10 mouse cellular contexts compared by ENCODE assay signal in the genomic region with DNA sequence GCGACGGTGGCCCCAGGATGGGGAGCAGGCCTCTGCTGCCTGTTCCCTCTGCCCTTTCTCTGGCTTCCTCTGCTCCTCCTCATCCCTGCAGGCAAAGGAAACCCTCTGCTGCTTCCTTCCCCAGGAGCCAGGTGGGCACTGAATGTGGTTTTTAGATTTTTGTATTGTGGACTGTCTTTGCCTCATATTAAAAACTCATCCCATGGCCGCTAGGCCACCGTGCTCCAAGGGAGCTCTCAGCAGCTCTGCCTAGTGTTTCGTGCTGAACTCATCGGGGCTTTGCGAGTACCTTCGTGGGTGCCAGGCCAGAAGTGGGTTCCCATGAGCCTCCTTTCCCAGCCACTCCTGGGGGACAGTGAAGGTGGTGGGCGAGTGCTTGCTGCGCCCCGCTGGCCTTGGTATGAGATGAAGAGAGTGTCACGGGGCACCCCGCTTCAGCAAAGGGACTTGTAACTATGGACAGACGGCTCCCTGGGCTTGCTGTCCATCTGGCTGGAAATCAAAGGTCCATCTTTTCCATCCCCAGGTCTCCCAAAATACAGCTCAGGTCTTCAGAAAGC. TPM values are rescaled to one million over a fixed set of nuclear protein-coding genes. Genes with fewer than 3 reads are reported as not detected.
A peak's percentile ranks its signal among the peaks of the same experiment; 100 is the strongest.
DNase-seq lines count a peak whose midpoint lies in the region; ATAC-seq lines count a peak whose summit lies in the region.
"Had no signal": no experiment of that assay in that cellular context is flagged by ENCODE, and none has a peak within 500 bp of the region (broad histone marks: within the 10 kb centered on the region; RNA-seq: fewer than 3 reads in every experiment).

No protein-coding gene starts in this region.

- H3K4me2 ChIP-seq in hindbrain, embryonic 11.5 days (replicated peaks; ENCODE audit: low read depth, low read length) = no peak overlapping the region
- H3K4me2 ChIP-seq in embryonic facial prominence, embryonic 12.5 days (replicated peaks) = no peak overlapping the region
- H3K4me2 ChIP-seq in limb, embryonic 15.5 days = no peak overlapping the region

- ATAC-seq in hindbrain, embryonic 11.5 days (ENCODE audit: low FRiP score) = no peak
- no peak for ATAC-seq in embryonic facial prominence, embryonic 12.5 days (ENCODE audit: insufficient number of reproducible peaks, insufficient read depth, low FRiP score, low TSS enrichment)
- no peak for ATAC-seq in limb, embryonic 15.5 days (ENCODE audit: insufficient number of reproducible peaks, low FRiP score, low TSS enrichment, low read depth)
- ATAC-seq: intestine, embryonic 16.5 days had no signal

- H3K27me3 ChIP-seq in hindbrain, embryonic 10.5 days (ENCODE audit: insufficient read depth, poor library complexity, severe bottlenecking) = no peaks in the 10 kb centered on the region
- H3K27me3 ChIP-seq in hindbrain, embryonic 11.5 days (ENCODE audit: control insufficient read depth, insufficient read depth, low read length) = no peaks in the 10 kb centered on the region
- no peaks in the 10 kb centered on the region for H3K27me3 ChIP-seq in embryonic facial prominence, embryonic 12.5 days
- no peaks in the 10 kb centered on the region for H3K27me3 ChIP-seq in limb, embryonic 15.5 days

- H3K27ac ChIP-seq in hindbrain, embryonic 10.5 days = peak overlapping the region; percentile 94
- no peak overlapping the region; the same call in 1 of the 2 replicates for H3K27ac ChIP-seq in hindbrain, embryonic 11.5 days (ENCODE audit: low read depth, low read length)
- peak overlapping the region; percentile 96 for H3K27ac ChIP-seq in embryonic facial prominence, embryonic 12.5 days
- H3K27ac ChIP-seq in limb, embryonic 15.5 days = peak overlapping the region; percentile 95

- WGBS in hindbrain, embryonic 10.5 days = 92% methylated on average over 14 of the region's 14 CpGs
- 84% methylated on average over 14 of the region's 14 CpGs for WGBS in hindbrain, embryonic 11.5 days
- 86% methylated on average over 14 of the region's 14 CpGs for WGBS in embryonic facial prominence, embryonic 12.5 days
- 83% methylated on average over 14 of the region's 14 CpGs for WGBS in limb, embryonic 15.5 days

- peaks cover 89% of the 10 kb centered on the region for H3K36me3 ChIP-seq in hindbrain, embryonic 10.5 days
- peaks cover 24% of the 10 kb centered on the region for H3K36me3 ChIP-seq in hindbrain, embryonic 11.5 days (ENCODE audit: control insufficient read depth, insufficient read depth, low read length)
- H3K36me3 ChIP-seq in embryonic facial prominence, embryonic 12.5 days = peaks cover 61% of the 10 kb centered on the region
- H3K36me3 ChIP-seq in limb, embryonic 15.5 days = peaks cover 58% of the 10 kb centered on the region

- peaks cover 6% of the 10 kb centered on the region; the same call in 1 of the 2 replicates for H3K9me3 ChIP-seq in hindbrain, embryonic 10.5 days
- H3K9me3 ChIP-seq in hindbrain, embryonic 11.5 days (ENCODE audit: control insufficient read depth, low read length) = no peaks in the 10 kb centered on the region
- no peaks in the 10 kb centered on the region for H3K9me3 ChIP-seq in embryonic facial prominence, embryonic 12.5 days
- H3K9me3 ChIP-seq in limb, embryonic 15.5 days = no peaks in the 10 kb centered on the region

- no peak overlapping the region for H3K4me3 ChIP-seq in hindbrain, embryonic 10.5 days
- H3K4me3 ChIP-seq in hindbrain, embryonic 11.5 days (ENCODE audit: low read depth, low read length) = no peak overlapping the region
- no peak overlapping the region for H3K4me3 ChIP-seq in embryonic facial prominence, embryonic 12.5 days
- no peak overlapping the region for H3K4me3 ChIP-seq in limb, embryonic 15.5 days

- no peak for DNase-seq in hindbrain, embryonic 10.5 days (ENCODE audit: low spot score)
- no peak for DNase-seq in hindbrain, embryonic 11.5 days (ENCODE audit: low spot score)
- peak; percentile 51 for DNase-seq in cerebellum, adult 8-10 months
- no peak for DNase-seq in layer of hippocampus, adult 18-20 months (ENCODE audit: low spot score in 2 of 2)
- no peak for DNase-seq in thymus, postnatal 14 days
- DNase-seq: heart, adult 11 months; thymus, adult 2 months had no signal

- peaks cover 53% of the 10 kb centered on the region for H3K4me1 ChIP-seq in hindbrain, embryonic 10.5 days (replicated peaks)
- peaks cover 20% of the 10 kb centered on the region for H3K4me1 ChIP-seq in hindbrain, embryonic 11.5 days (replicated peaks; ENCODE audit: control insufficient read depth, insufficient read depth, low read length)
- H3K4me1 ChIP-seq in embryonic facial prominence, embryonic 12.5 days = peaks cover 30% of the 10 kb centered on the region
- peaks cover 69% of the 10 kb centered on the region for H3K4me1 ChIP-seq in limb, embryonic 15.5 days

- no peak overlapping the region for H3K9ac ChIP-seq in hindbrain, embryonic 11.5 days (ENCODE audit: low read depth, low read length)
- H3K9ac ChIP-seq in embryonic facial prominence, embryonic 12.5 days = no peak overlapping the region
- no peak overlapping the region for H3K9ac ChIP-seq in limb, embryonic 15.5 days

RNA-seq across cellular contexts. Expression of a gene that starts 18.1 kb away (rescaled TPM):
- polyA plus RNA-seq in hindbrain, embryonic 10.5 days (2016; fragmentation: Nextera tagmentation; extraction: Ambion mirVana) = 41.1 and 48.7 TPM in 2 replicates
- 43.9 and 48.5 TPM in 2 replicates for polyA plus RNA-seq in hindbrain, embryonic 11.5 days (2014; fragmentation: Nextera tagmentation; extraction: Ambion mirVana)
- polyA plus RNA-seq in embryonic facial prominence, embryonic 12.5 days (2016; fragmentation: Nextera tagmentation; extraction: Ambion mirVana) = 36.4 and 38.9 TPM in 2 replicates
- 22.0 and 24.2 TPM in 2 replicates for polyA plus RNA-seq in limb, embryonic 15.5 days (2015; fragmentation: Nextera tagmentation; extraction: Ambion mirVana)
- total RNA-seq in layer of hippocampus, adult 18-20 months (2021) = 10 to 100 TPM; 18.3 to 19.2 TPM

RNA-seq across cellular contexts. Expression of a gene that starts 31.2 kb away (rescaled TPM):
- 168 and 176 TPM in 2 replicates for polyA plus RNA-seq in hindbrain, embryonic 10.5 days (2016; fragmentation: Nextera tagmentation; extraction: Ambion mirVana)
- polyA plus RNA-seq in hindbrain, embryonic 11.5 days (2014; fragmentation: Nextera tagmentation; extraction: Ambion mirVana) = 166 and 168 TPM in 2 replicates
- polyA plus RNA-seq in embryonic facial prominence, embryonic 12.5 days (2016; fragmentation: Nextera tagmentation; extraction: Ambion mirVana) = 168 and 170 TPM in 2 replicates
- 167 and 168 TPM in 2 replicates for polyA plus RNA-seq in limb, embryonic 15.5 days (2015; fragmentation: Nextera tagmentation; extraction: Ambion mirVana)
- 10 to 100 TPM; 19.5 to 22.3 TPM for total RNA-seq in layer of hippocampus, adult 18-20 months (2021)

RNA-seq across cellular contexts. Expression of a gene that starts 35.6 kb away (rescaled TPM):
- polyA plus RNA-seq in hindbrain, embryonic 10.5 days (2016; fragmentation: Nextera tagmentation; extraction: Ambion mirVana) = 103 and 134 TPM in 2 replicates
- polyA plus RNA-seq in hindbrain, embryonic 11.5 days (2014; fragmentation: Nextera tagmentation; extraction: Ambion mirVana) = 124 and 138 TPM in 2 replicates
- 129 and 131 TPM in 2 replicates for polyA plus RNA-seq in embryonic facial prominence, embryonic 12.5 days (2016; fragmentation: Nextera tagmentation; extraction: Ambion mirVana)
- 143 and 150 TPM in 2 replicates for polyA plus RNA-seq in limb, embryonic 15.5 days (2015; fragmentation: Nextera tagmentation; extraction: Ambion mirVana)
- 10 to 100 TPM; 75.0 to 76.0 TPM for total RNA-seq in layer of hippocampus, adult 18-20 months (2021)

RNA-seq across cellular contexts. Expression of a gene that starts 49.1 kb away (rescaled TPM):
- polyA plus RNA-seq in hindbrain, embryonic 10.5 days (2016; fragmentation: Nextera tagmentation; extraction: Ambion mirVana) = 5.0 and 5.1 TPM in 2 replicates
- 4.1 and 4.4 TPM in 2 replicates for polyA plus RNA-seq in hindbrain, embryonic 11.5 days (2014; fragmentation: Nextera tagmentation; extraction: Ambion mirVana)
- 14.3 and 14.5 TPM in 2 replicates for polyA plus RNA-seq in embryonic facial prominence, embryonic 12.5 days (2016; fragmentation: Nextera tagmentation; extraction: Ambion mirVana)
- 33.9 and 36.2 TPM in 2 replicates for polyA plus RNA-seq in limb, embryonic 15.5 days (2015; fragmentation: Nextera tagmentation; extraction: Ambion mirVana)
- 1 to 10 TPM; 1.1 to 2.3 TPM for total RNA-seq in layer of hippocampus, adult 18-20 months (2021)
